8 mouse cellular contexts compared by ENCODE assay signal in the genomic region with DNA sequence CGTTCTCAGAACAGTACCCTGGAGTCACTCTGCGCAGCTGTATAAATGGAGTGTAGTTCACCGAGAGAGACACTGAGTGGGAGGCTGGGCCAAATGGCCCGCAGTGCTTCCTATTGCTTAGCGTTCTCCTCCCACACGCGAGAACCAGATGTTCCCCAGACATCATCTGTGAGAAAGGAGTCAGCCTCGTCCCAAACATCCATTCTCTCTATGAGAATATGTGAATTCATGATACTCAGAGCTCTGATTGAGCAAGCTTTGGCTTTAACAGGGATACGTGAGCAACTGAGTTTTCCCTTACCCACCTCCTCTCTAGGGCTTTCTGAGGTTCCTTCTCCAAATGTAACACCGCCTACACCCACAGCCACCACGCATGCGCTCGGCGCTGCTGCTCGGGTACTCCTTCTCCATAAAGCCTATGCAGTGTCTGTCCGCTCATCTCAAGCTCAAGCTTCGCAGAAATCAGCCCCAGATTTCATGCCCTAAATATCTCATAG. TPM values are rescaled to one million over a fixed set of nuclear protein-coding genes. Genes with fewer than 3 reads are reported as not detected.
DNase-seq lines count a peak whose midpoint lies in the region; TF ChIP-seq lines count a peak whose summit lies in the region.

No protein-coding gene starts in this region.

- TF ChIP-seq POLR2A in cortical plate, adult 2 months (IDR thresholded peaks at IDR 0.05; ENCODE audit: extremely low read depth, insufficient read depth, low read length): peak; percentile 77

- peak; percentile 86 for DNase-seq in left cerebral cortex, adult 11 months (ENCODE audit: low spot score)
- DNase-seq in left cerebral cortex, postnatal 4 days: no peak
- DNase-seq in heart, adult 8-10 months (ENCODE audit: low spot score): peak; percentile 85
- DNase-seq in kidney, postnatal 4 days: peak; percentile 69 to 79
- DNase-seq in mesoderm, embryonic 11.5 days (ENCODE audit: low read depth, low spot score): peak; percentile 48
- DNase-seq in urinary bladder, adult 2 months (ENCODE audit: low spot score): no peak
- DNase-seq in yolk sac, embryonic 10.5 days (ENCODE audit: low spot score): no peak

- intact Hi-C loops in left cerebral cortex, postnatal 4 days (cut with DNase I): no loop called here

- H3K4me3 ChIP-seq in cortical plate, adult 2 months (ENCODE audit: insufficient read depth, low read length): no peak overlapping the region

- H3K4me1 ChIP-seq in cortical plate, adult 2 months (ENCODE audit: control insufficient read depth, insufficient read depth, low read length): peaks cover 5% of the 10 kb centered on the region

- peak overlapping the region; percentile 76 for H3K27ac ChIP-seq in cortical plate, adult 2 months (ENCODE audit: insufficient read depth, low read length)

- no peak for TF ChIP-seq CTCF in cortical plate, adult 2 months (IDR thresholded peaks at IDR 0.05; ENCODE audit: extremely low read depth, insufficient read depth, low read length)

RNA-seq across cellular contexts. Expression of a gene that starts 22.5 kb away (rescaled TPM):
- 1 to 10 TPM; 5.7 to 6.3 TPM for total RNA-seq in left cerebral cortex, postnatal 4 days (2021)
- 4.9 and 5.6 TPM in 2 replicates for polyA plus RNA-seq in cortical plate, adult 2 months (2012; rRNA removed)
- 10 to 100 TPM; 21.8 to 23.8 (median 23.2) TPM for total RNA-seq in heart, adult 8-10 months (2022)
- 35.0 and 42.5 TPM in 2 replicates for polyA plus RNA-seq in urinary bladder, adult 2 months (2012; rRNA removed)

Comparison
In these comparisons a context has a peak if more than half of its experiments do, and no peak if none do; other contexts are left out.
1. DNase-seq: peak in left cerebral cortex, adult 11 months (single experiment), heart, adult 8-10 months (single experiment), kidney, postnatal 4 days (2 of 2) and mesoderm, embryonic 11.5 days (single experiment); none in left cerebral cortex, postnatal 4 days (single experiment), urinary bladder, adult 2 months (single experiment) and yolk sac, embryonic 10.5 days (single experiment).